Mouse (Mus musculus) cerebellum, adult 2 months (tissue): ENCODE results near the gene Parp3. TPM values are rescaled to one million over a fixed set of nuclear protein-coding genes. Genes with fewer than 3 reads are reported as not detected.

Experiments used
- DNase-seq, 2 experiments: peaks; one replicate each; pipeline ENCODE4 v3.0.0; 2021
- H3K27ac ChIP-seq: fragments of 200-500 bp; 2 replicates; pipeline ENCODE4 v1.5.1; 2012; ENCODE audit warnings: low read length, control low read depth, inconsistent platforms; ENCODE audit not compliant: insufficient read depth
- H3K27me3 ChIP-seq: fragments of 200-500 bp; 2 replicates; pipeline ENCODE4 v1.6.1; 2012; ENCODE audit warnings: inconsistent platforms, mild to moderate bottlenecking, low read length, moderate library complexity; ENCODE audit not compliant: control insufficient read depth, insufficient read depth
- H3K4me1 ChIP-seq: fragments of 200-500 bp; 2 replicates; pipeline ENCODE4 v1.6.1; 2011; ENCODE audit warnings: low read length; ENCODE audit not compliant: control insufficient read depth, insufficient read depth
- H3K4me3 ChIP-seq: fragments of 200-500 bp; replicated peaks from 2 replicates; pipeline ENCODE3; 2011; ENCODE audit warnings: mild to moderate bottlenecking, low read depth, low read length, control low read depth; ENCODE audit not compliant: insufficient read depth
- CTCF ChIP-seq: fragments of 200-500 bp; IDR thresholded peaks from 2 replicates; pipeline ENCODE4 v1.5.1; 2011; ENCODE audit warnings: low read depth, mild to moderate bottlenecking, control low read depth, low read length, moderate library complexity, borderline replicate concordance; ENCODE audit not compliant: insufficient read depth
- POLR2A ChIP-seq: fragments of 200-500 bp; IDR thresholded peaks from 2 replicates; pipeline ENCODE4 v1.6.1; 2011; ENCODE audit warnings: low read length, control low read depth, borderline replicate concordance; ENCODE audit not compliant: insufficient read depth
- WGBS: fragments of 180-500 bp; shearing (Covaris S2); methylation state at CpG from one replicate; pipeline ENCODE4 v1.1.7; 2018; 5-methylcytosine and 5-hydroxymethylcytosine counted together
- polyA plus RNA-seq: library from polyadenylated mRNA; depleted of rRNA; stranded (reverse); fragments of >200 nt; gene quantifications from 2 replicates; pipeline ENCODE4 v1.2.3, GENCODE M21; 2012

Gene Parp3
- polyA plus RNA-seq, 1 experiment = 6.9 TPM

- Histone ChIP-seq H3K27ac (no peak overlapping the region), H3K4me3 (no peak overlapping the region), H3K4me1 (peaks cover 11% of the 10 kb centered on the region), H3K27me3 (no peaks in the 10 kb centered on the region)
- WGBS = 91% methylated on average over 7 of the region's 7 CpGs
- peak in 1 of 2 experiments; percentile 1 for DNase-seq
- TF ChIP-seq CTCF (no peak), POLR2A (no peak)
Measured at GRCm38 (mm10) chr9:106480541-106480940, 3.8 kb upstream of the Parp3 start.

GRCm38 (mm10) chr9:106478101-106478500, 1.4 kb upstream of the Parp3 start:
- Histone ChIP-seq H3K27me3 (no peaks in the 10 kb centered on the region), H3K4me3 (peak overlapping the region; percentile 87), H3K27ac (no peak overlapping the region), H3K4me1 (peaks cover 19% of the 10 kb centered on the region)
- 67% methylated on average over 9 of the region's 9 CpGs for WGBS
- TF ChIP-seq CTCF (no peak), POLR2A (no peak)
- peak; percentile 5 to 6 for DNase-seq

- Histone ChIP-seq H3K27me3 (no peaks in the 10 kb centered on the region), H3K4me1 (peaks cover 19% of the 10 kb centered on the region), H3K27ac (no peak overlapping the region), H3K4me3 (peak overlapping the region; percentile 87)
- no peak for TF ChIP-seq POLR2A
- TF ChIP-seq CTCF = no peak
- peak in 1 of 2 experiments; percentile 5 for DNase-seq
- 3% methylated on average over 16 of the region's 16 CpGs for WGBS
Measured at GRCm38 (mm10) chr9:106477649-106478048, 900 bp upstream of the Parp3 start.

GRCm38 (mm10) chr9:106476002-106476923, 486 bp downstream of the Parp3 start:
- Histone ChIP-seq H3K27ac (peak overlapping the region; percentile 41), H3K4me3 (peak overlapping the region; percentile 43), H3K27me3 (no peaks in the 10 kb centered on the region), H3K4me1 (peaks cover 23% of the 10 kb centered on the region)
- no peak for TF ChIP-seq CTCF
- TF ChIP-seq POLR2A = no peak
- 27% methylated on average over 16 of the region's 16 CpGs for WGBS
- no peak for DNase-seq

- 82% methylated on average over 10 of the region's 10 CpGs for WGBS
- no peaks in the 10 kb centered on the region for H3K27me3 ChIP-seq
- peak in 1 of 2 experiments; percentile 21 for DNase-seq
- peaks cover 23% of the 10 kb centered on the region for H3K4me1 ChIP-seq
- TF ChIP-seq POLR2A (no peak), CTCF (no peak)
- H3K4me3 ChIP-seq = peak within 1 kb of the TSS; percentile 43
- peak within 1 kb of the TSS; percentile 41 for H3K27ac ChIP-seq
Measured at GRCm38 (mm10) chr9:106475663-106476001, 1.1 kb downstream of the Parp3 start, which contains the start of gene Rrp9. Gene Rrp9, plus strand, starts transcription at chr9:106475963.

- peak in 1 of 2 experiments; percentile 27 for DNase-seq
- TF ChIP-seq POLR2A (no peak), CTCF (no peak)
- H3K27ac ChIP-seq = no peak overlapping the region
Measured at GRCm38 (mm10) chr9:106475046-106475445, 1.7 kb downstream of the Parp3 start.

GRCm38 (mm10) chr9:106474456-106474855, 2.3 kb downstream of the Parp3 start:
- Histone ChIP-seq H3K4me1 (peaks cover 18% of the 10 kb centered on the region), H3K4me3 (no peak overlapping the region), H3K27ac (no peak overlapping the region), H3K27me3 (no peaks in the 10 kb centered on the region)
- DNase-seq = peak; percentile 79 to 81
- 13% methylated on average over 6 of the region's 6 CpGs for WGBS
- TF ChIP-seq CTCF (peak; percentile 68), POLR2A (0 out of 2 replicates have a peak, but pooled peaks have one; percentile 24)

More at GRCm38 (mm10) chr9:106475046-106475445, 1.7 kb downstream of the Parp3 start:
- Histone ChIP-seq H3K27me3 (no peaks in the 10 kb centered on the region), H3K4me1 (peaks cover 23% of the 10 kb centered on the region), H3K4me3 (no peak overlapping the region)
- 70% methylated on average over 7 of the region's 7 CpGs for WGBS

- peak in 1 of 2 experiments; percentile 45 for DNase-seq
- H3K27ac ChIP-seq = no peak overlapping the region
- no peak overlapping the region for H3K4me3 ChIP-seq
- TF ChIP-seq POLR2A (no peak), CTCF (no peak)
- H3K4me1 ChIP-seq = peaks cover 16% of the 10 kb centered on the region
- 52% methylated on average over 5 of the region's 5 CpGs for WGBS
- no peaks in the 10 kb centered on the region for H3K27me3 ChIP-seq
Measured at GRCm38 (mm10) chr9:106473753-106474105, 3.0 kb downstream of the Parp3 start.
